Mouse (Mus musculus) frontal cortex, adult 2 months (tissue): Measurements from ENCODE around the gene Gm49378. TPM values are rescaled to one million over a fixed set of nuclear protein-coding genes. Genes with fewer than 3 reads are reported as not detected.

ENCODE experiments used
- DNase-seq, 2 experiments: peaks; one replicate each; pipeline ENCODE4 v3.0.0; 2022; ENCODE audit warnings: low spot score in 1 of 2; ENCODE audit errors: extremely low spot score in 1 of 2
- polyA plus RNA-seq: library from polyadenylated mRNA; depleted of rRNA; stranded (reverse); fragments of >200 nt; gene quantifications from 2 replicates; pipeline ENCODE4 v1.2.3, GENCODE M21; 2012; rRNA removed

Gene Gm49378
- polyA plus RNA-seq, 1 experiment = 6.2 TPM

- peak; percentile 93 to 94 for DNase-seq
Observed at GRCm38 (mm10) chr14:55590748-55591330, 46.9 kb downstream of the Gm49378 start, which contains the start of gene Psme2. Psme2 (minus strand) TSS chr14:55591113.

GRCm38 (mm10) chr14:55589771-55590448 lies 47.8 kb downstream of the Gm49378 start:
- DNase-seq = no peak

- DNase-seq = no peak
Observed at GRCm38 (mm10) chr14:55589271-55589670, 48.4 kb downstream of the Gm49378 start.

- no peak for DNase-seq
Observed at GRCm38 (mm10) chr14:55586149-55586548, 51.5 kb downstream of the Gm49378 start.

GRCm38 (mm10) chr14:55585566-55585960 lies 52.1 kb downstream of the Gm49378 start:
- DNase-seq = no peak

- DNase-seq = peak in 1 of 2 experiments; percentile 71
Observed at GRCm38 (mm10) chr14:55584702-55585565, 52.8 kb downstream of the Gm49378 start, which contains the start of gene Emc9. Emc9 (minus strand) TSS chr14:55585302.

- DNase-seq = no peak
Observed at GRCm38 (mm10) chr14:55584303-55584701, 53.4 kb downstream of the Gm49378 start.

- DNase-seq = no peak
Observed at GRCm38 (mm10) chr14:55581981-55582681, 55.6 kb downstream of the Gm49378 start.

- no peak for DNase-seq
Observed at GRCm38 (mm10) chr14:55580731-55581130, 57.0 kb downstream of the Gm49378 start.

- no peak for DNase-seq
Observed at GRCm38 (mm10) chr14:55579511-55580496, 57.9 kb downstream of the Gm49378 start.

Other genes starting within 250 kb of the Gm49378 start
- gene Dhrs4, start 159.1 kb downstream of the Gm49378 start, polyA plus RNA-seq = 17.1 and 17.6 TPM in 2 replicates
- 69.2 and 72.1 TPM in 2 replicates for gene Carmil3, start 147.2 kb downstream of the Gm49378 start, polyA plus RNA-seq
- gene Cpne6, start 127.5 kb downstream of the Gm49378 start, polyA plus RNA-seq = 512 and 532 TPM in 2 replicates
- gene Nrl, start 112.9 kb downstream of the Gm49378 start, polyA plus RNA-seq = 0.69 and 0.82 TPM in 2 replicates
- gene Pck2, start 97.6 kb downstream of the Gm49378 start, polyA plus RNA-seq = 30.5 and 36.9 TPM in 2 replicates
- 107 and 128 TPM in 2 replicates for gene Dcaf11, start 77.9 kb downstream of the Gm49378 start, polyA plus RNA-seq
- gene A730061H03Rik, start 77.5 kb downstream of the Gm49378 start, polyA plus RNA-seq = 1.3 and 1.7 TPM in 2 replicates
- 0.11 TPM in 1 of 2 replicates, not detected in the other for gene Fitm1, start 62.3 kb downstream of the Gm49378 start, polyA plus RNA-seq
- 62.6 and 82.8 TPM in 2 replicates for gene Psme1, start 59.8 kb downstream of the Gm49378 start, polyA plus RNA-seq
- 56.3 and 58.2 TPM in 2 replicates for gene Emc9, start 52.6 kb downstream of the Gm49378 start, polyA plus RNA-seq
- gene Psme2, start 46.8 kb downstream of the Gm49378 start, polyA plus RNA-seq = 43.2 and 46.9 TPM in 2 replicates
- 24.2 TPM in 2 replicates for gene Rnf31, start 46.2 kb downstream of the Gm49378 start, polyA plus RNA-seq
- 19.1 and 22.9 TPM in 2 replicates for gene Irf9, start 34.3 kb downstream of the Gm49378 start, polyA plus RNA-seq
- 17.2 and 22.6 TPM in 2 replicates for gene Rec8, start 19.9 kb downstream of the Gm49378 start, polyA plus RNA-seq
- gene Ipo4, start 1.9 kb downstream of the Gm49378 start, polyA plus RNA-seq = 139 and 152 TPM in 2 replicates
- 33.0 and 38.5 TPM in 2 replicates for gene Tm9sf1, start 5.9 kb upstream of the Gm49378 start, polyA plus RNA-seq
- gene Tssk4, start 12.3 kb upstream of the Gm49378 start, polyA plus RNA-seq = 0.78 and 1.2 TPM in 2 replicates
- 46.0 and 46.7 TPM in 2 replicates for gene Mdp1, start 22.6 kb upstream of the Gm49378 start, polyA plus RNA-seq
- gene Gmpr2, start 34.0 kb upstream of the Gm49378 start, polyA plus RNA-seq = 30.6 and 33.0 TPM in 2 replicates
- gene Nedd8, start 34.2 kb upstream of the Gm49378 start, polyA plus RNA-seq = 351 and 383 TPM in 2 replicates
- 19.2 and 21.7 TPM in 2 replicates for gene Tinf2, start 43.9 kb upstream of the Gm49378 start, polyA plus RNA-seq
- gene Tgm1, start 76.0 kb upstream of the Gm49378 start, polyA plus RNA-seq = 0.14 and 0.21 TPM in 2 replicates
- gene Rabggta, start 84.4 kb upstream of the Gm49378 start, polyA plus RNA-seq = 60.7 and 64.3 TPM in 2 replicates
- 111 and 119 TPM in 2 replicates for gene Dhrs1, start 107.8 kb upstream of the Gm49378 start, polyA plus RNA-seq
- gene Nop9, start 107.8 kb upstream of the Gm49378 start, polyA plus RNA-seq = 8.9 and 9.0 TPM in 2 replicates
- 15.6 and 18.7 TPM in 2 replicates for gene Cideb, start 120.6 kb upstream of the Gm49378 start, polyA plus RNA-seq
- 0.18 and 0.19 TPM in 2 replicates for gene Ltb4r2, start 123.5 kb upstream of the Gm49378 start, polyA plus RNA-seq
- gene Ltb4r1, start 128.1 kb upstream of the Gm49378 start, polyA plus RNA-seq = 0.11 and 0.14 TPM in 2 replicates
- gene Adcy4, start 146.2 kb upstream of the Gm49378 start, polyA plus RNA-seq = 4.0 and 4.3 TPM in 2 replicates
- 0.67 and 0.68 TPM in 2 replicates for gene Ripk3, start 151.0 kb upstream of the Gm49378 start, polyA plus RNA-seq
- gene Nfatc4, start 185.2 kb upstream of the Gm49378 start, polyA plus RNA-seq = 1.5 and 2.7 TPM in 2 replicates
- gene Nynrin, start 216.1 kb upstream of the Gm49378 start, polyA plus RNA-seq = 3.8 and 4.3 TPM in 2 replicates
- gene Cbln3, start 246.5 kb upstream of the Gm49378 start, polyA plus RNA-seq = 0.25 and 0.26 TPM in 2 replicates
- 10.3 and 12.2 TPM in 2 replicates for gene Khnyn, start 247.1 kb upstream of the Gm49378 start, polyA plus RNA-seq